Mouse (Mus musculus): Measurements from ENCODE around the gene Calhm5. TPM values are rescaled to one million over a fixed set of nuclear protein-coding genes. Genes with fewer than 3 reads are reported as not detected.
A peak's percentile ranks its signal among the peaks of the same experiment; 100 is the strongest.

The Calhm5 gene
- total RNA-seq (2022): 1 to 10 TPM; 3.1 to 5.3 (median 3.9) TPM

DNA sequence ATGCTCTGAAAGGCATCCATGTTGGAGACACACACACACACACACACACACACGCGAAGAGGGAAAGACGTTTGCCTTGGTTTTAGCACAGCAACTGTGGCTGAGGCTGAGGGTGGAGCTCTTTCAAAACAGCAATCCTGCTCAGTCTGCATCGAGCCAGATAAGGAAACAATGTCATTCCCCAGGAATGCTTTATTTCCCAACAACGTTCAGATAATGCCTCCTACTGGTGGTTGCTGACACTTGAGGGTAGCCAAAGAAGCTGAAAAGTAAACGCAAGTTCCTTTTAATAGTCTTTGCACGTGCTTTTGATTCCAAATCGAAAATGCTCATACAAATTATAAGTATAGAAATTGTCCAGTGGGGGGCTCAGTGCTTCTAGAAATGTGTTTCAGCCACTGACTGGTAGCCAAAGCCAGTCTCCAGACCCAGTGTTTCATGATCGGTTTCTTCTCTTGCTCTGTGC, at the start of gene Calhm5:
TSS of gene Calhm5 (minus strand) at position 102 of the 466 bp plus-strand sequence.
- DNase-seq (ENCODE audit: low spot score in 2 of 2): peak; percentile 34 to 37

DNA sequence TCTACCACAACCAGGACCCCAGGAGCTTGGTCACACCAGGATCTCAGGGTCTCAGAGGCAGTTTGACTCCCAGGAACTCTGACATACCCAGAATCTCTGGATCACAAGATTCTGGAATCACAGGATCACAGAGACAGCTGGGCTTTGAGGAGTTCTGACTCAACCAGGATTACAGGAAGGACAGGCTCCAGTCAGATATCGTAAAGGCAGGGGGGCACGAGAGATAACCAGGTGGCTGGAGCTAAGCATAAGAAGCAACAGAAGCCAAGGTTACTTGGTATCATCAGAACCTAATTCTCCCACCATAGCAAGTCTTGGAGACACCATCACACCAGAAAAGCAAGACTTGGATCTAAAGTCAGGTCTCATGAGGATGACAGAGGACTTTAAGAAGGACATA, 45.4 kb upstream of the Calhm5 start:
- no peak for DNase-seq (ENCODE audit: low spot score in 2 of 2)

DNA sequence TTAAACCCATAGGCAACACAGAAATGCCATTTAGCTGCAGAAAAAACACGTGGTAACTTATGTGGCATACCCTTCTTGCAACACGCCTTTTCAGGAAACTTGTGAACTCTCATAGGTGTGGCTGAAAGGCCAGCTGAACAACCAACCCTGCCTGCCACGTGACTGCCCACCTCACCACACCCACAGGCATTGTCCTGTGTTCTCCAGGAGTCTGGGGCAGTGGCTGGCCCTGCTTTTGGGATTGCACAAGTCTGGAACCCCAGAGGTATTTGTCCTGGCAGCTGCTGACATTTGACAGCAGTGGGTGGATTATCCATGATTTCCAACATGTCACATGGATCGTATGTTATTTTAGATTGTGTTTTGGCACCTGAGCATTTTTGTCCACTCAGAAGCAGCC, 43.4 kb upstream of the Calhm5 start:
- DNase-seq (ENCODE audit: low spot score in 2 of 2): no peak

DNA sequence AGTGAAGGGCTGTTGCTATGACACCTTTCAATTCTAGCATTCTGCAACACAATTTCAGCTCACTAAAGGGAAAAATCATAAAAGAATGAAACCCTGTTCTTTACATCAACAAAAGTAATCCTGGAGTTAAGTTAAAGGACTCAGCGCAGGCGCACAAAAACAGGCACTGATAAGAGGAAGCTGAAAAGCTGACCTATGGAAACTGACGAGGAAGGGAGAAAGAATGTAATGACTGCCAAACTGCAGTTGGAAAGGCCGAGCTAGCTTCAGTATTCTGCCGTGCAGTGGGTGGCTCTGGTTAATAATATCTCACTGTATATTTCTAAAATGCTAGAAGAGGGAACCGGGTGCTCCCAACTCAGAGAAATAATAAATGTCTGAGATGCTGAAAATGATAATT, 41.7 kb upstream of the Calhm5 start:
- no peak for DNase-seq (ENCODE audit: low spot score in 2 of 2)

DNA sequence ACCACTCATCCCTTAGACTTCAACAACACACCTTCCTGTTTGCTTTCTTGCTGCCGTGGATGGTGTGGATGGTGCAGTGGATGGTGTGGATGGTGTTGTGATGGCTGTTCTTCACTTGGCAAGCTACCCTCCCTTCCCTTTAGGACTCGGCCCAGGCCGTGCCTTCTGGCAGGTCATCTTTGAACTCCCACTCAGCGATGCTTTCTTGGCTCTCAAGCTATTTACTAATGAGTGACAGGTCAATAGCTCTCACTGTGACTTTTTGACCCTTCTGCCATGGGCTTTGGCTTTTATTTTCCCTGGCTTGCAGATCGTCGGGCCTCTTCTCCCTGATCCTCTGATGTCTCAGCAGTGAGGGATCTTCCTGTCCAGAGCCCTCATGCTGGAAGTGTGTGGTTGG, 40.1 kb upstream of the Calhm5 start:
- no peak for DNase-seq (ENCODE audit: low spot score in 2 of 2)

DNA sequence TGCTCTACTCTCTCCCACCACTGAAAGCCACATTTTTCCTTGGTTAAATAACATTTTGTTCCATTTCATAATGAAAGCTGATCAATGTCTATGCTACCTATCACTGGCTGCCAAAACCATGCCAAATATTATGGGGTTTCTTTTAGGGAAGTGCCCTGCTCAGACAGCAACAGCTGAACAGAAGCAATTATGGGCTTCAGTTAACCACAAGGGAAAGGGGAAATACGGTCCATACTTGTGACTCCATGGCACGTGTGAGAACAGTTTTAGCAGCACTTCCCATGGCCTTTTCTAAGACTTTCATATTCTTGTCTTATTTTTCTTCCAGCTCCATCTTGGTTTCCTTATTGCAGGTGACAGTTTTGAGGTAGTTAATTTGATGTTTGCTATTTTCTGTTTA, 35.0 kb upstream of the Calhm5 start:
- no peak for DNase-seq (ENCODE audit: low spot score in 2 of 2)

DNA sequence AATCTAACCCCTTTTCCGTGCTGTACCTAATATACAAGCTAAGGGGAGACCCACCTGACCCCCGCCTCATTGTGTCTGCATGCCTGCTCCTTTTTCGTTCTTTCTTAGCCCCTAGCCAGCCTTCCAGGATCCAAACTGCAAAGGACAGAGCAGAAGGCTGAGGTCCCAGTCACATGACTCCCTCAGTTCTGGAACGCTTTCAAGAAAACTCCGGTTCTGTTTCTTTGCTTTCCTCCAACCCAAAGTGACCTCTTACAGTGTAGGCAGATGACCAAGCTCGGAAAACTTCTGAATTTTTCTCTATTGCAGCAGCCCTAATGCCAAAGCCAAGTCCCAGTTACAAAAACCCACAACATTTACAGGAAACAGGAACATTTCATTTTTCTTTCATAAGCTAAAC, 32.1 kb upstream of the Calhm5 start:
- DNase-seq (ENCODE audit: low spot score in 2 of 2): no peak

DNA sequence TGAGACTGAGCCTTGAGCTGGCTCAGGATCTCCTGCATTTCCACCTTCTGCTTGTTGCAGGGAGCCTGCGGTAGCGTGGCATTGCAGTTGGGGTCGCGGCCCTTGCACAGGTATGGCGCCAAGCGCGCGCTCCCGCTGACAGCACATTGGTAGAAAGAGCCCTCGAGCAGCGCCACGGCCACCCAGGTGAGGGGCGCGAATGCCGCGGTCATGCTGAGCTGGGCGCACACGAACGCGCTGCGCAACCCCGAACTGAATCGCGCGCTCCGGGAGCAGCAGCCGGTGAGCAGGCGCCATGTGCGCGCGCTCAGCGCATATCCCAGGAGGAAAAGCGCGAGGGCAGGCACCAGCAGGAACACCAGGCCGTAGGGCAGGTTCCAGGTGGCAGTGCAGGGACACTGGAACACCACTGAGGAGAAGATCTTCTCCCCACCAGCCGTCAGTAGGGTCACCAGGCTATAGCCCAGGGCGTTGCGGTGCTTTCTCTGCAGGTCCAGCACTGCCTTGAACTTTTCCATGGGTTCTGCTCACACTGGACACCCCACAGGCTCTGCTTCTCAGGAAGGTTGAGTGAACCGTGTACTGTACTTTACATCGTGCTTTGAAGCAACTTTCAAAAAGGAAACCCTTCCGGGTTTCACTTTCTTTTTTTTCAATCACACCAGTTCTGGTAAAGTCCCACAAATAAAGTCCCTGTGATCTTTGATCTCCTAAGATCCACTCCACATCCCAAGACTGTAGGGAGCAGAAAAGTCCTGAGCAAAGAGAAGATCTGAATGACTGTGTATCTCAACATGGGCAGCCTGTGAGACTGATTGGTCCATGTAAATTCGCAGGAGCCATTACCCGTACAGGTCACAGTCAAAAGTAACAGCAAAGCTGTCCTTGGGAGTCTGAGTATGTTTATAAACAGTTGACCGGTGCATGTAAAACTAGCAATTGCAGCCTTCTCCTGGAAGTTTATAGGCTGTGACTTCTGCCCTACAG, 31.4 kb upstream of the Calhm5 start, which contains the start of gene Calhm6:
TSS of gene Calhm6 (minus strand) at position 593 of the 987 bp plus-strand sequence.
- peak in 1 of 2 experiments; percentile 26 for DNase-seq (ENCODE audit: low spot score in 2 of 2)

DNA sequence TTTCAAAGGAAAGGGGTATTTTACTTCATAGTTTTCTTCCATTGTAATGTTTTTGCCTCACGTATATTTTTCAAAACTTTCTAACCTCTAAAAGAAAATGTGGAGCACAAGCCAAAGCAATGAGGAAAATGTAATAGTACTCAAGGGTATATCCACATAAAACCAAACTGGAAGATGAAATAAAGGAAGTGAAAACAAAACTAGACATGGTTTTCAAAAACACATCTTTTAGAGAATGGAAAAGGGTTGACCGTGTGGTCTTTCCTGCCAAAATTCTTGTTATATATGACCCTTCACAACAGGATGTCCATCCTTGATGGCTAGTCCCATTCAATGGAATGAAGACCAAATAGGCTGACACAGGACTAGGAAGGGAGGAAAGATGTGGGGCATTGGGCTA, 22.1 kb upstream of the Calhm5 start:
- no peak for DNase-seq (ENCODE audit: low spot score in 2 of 2)

DNA sequence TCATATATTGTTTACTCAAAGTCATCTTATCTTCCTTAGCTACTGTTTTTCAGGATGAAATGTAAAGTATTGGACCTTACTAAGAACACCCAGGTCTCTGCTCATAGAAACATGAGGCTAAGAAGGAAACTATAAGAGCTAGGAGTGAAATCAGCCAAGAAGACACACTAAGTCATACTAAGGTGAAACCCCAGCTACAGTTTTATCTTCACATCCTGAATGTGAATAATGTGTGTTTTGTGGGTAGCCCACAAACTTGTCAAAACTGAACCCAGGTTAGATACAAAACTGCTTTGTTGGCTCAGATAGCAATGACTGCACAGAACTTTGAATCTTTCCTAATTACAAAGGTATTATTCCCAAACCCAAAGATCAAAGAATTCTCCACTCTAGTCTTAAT, 21.5 kb upstream of the Calhm5 start:
- no peak for DNase-seq (ENCODE audit: low spot score in 2 of 2)

DNA sequence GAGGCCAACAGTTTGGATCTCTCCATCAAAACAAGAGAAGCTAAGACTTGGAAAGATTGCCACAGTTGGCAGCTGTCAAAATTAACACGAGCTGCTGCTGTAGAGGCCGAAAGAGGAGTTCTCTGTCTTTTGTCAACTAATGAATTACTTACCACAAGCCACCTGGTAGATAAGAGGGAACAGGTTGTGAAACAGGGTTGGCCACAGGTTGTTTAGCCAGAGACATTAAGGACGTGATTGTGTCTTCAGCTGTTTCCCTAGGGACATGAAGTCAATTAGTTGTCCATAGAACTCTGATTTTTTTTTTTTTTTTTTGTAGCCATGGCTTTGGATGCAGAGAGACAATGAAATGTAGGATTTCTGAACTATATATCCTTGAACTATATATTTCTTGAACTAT, 20.8 kb upstream of the Calhm5 start:
- DNase-seq (ENCODE audit: low spot score in 2 of 2): no peak

DNA sequence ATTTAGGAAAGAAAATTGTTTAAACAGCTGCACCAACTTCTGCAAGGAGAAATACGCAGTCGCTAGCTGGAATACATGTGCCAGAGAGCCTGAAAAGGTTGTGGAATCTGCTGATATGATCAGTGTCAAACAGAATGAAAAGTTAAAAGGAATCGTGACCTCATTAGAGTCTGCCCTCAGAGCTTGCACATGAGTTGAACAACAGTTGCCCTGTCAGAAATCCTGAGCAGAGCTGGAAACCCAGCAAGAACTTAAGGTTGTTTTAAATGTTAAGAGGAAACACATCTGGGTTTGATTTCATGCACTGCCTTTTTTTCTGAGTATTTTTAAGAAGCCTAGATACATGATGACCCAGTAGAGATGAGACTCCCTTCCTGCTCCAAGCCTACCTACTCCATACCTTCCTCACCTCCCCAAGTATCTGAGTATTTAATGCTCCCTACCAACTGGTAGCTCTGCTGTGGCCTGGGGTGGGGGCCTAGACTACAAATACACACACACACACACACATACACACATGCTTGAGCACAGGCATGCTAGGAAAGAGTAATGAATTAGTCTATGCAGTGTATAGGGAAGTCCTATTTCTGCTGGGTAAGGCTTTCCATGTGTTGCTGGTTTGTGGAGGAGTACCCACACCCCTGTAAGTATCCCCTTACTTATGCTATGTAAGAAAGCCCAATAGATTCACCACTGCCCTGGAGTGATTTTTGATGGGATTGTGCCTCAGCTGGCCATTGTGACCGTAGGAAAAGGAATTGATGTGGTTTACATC, 15.8 kb upstream of the Calhm5 start:
- DNase-seq (ENCODE audit: low spot score in 2 of 2): no peak

DNA sequence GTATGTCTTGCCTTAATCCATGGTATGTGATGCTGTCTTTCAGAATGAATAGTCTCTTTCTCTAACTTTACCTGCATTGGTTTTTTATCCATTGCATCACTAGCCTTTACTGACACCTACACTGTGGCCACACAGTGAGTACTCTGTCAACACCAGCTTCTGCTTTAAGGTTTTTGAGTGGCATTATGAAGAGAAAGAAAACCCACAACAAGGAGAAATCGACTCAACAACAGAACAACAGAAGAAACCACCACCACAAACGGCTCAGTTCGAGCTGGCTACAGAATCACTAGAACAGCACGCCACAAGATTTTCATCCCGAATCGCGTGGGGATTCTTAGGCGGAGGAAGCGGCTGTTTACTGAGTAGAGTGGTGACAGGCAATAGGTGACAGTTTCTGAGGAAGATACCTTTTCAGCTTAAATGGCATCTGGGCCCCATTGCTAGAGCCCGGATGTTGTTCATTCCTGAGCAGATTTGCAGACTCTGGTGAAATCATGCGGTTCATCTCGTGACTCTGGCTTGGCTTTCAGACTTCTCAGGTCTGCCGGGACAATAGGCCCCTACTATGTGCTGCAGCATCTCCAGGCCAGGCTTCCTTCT, 14.6 kb upstream of the Calhm5 start:
- DNase-seq (ENCODE audit: low spot score in 2 of 2): no peak

DNA sequence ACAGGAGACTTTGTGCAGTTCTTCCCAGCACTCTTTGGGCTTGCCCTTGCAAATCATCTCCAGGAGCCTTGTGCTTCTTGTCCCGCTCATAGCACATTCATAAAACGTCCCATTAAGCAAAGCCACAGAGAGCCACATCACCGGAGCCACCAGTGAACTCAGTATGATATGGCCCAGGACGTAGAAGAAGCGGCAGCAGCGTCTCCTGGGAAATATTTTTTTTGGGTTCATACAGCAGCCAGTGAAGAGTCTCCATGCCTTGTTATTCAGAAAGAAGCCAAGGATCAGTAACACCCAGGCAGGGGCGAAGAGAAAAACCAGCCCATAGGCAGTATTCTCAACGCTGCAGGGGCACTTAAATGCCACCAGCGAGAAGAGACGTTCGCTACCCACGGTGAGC, 355 bp downstream of the Calhm5 start:
- peak in 1 of 2 experiments; percentile 12 for DNase-seq (ENCODE audit: low spot score in 2 of 2)

DNA sequence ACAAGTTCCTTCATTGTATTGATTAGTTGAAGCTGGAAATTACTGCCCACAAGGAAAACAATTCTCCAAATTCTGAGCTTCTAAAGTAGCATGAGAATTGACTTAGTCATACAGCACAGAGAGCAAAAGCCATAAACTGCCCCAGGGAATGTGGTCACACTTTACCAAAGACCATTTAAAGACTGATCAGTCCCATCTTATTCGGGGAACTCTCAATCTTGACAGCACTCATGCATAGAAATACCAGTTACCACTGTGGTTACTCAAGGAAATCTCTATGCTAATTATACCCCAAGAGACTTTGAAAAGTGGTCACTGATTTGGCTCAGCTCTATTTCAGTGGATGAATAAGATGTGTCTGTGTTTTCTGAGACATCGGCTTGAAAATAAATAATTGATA, 1.2 kb downstream of the Calhm5 start:
- DNase-seq (ENCODE audit: low spot score in 2 of 2): no peak

DNA sequence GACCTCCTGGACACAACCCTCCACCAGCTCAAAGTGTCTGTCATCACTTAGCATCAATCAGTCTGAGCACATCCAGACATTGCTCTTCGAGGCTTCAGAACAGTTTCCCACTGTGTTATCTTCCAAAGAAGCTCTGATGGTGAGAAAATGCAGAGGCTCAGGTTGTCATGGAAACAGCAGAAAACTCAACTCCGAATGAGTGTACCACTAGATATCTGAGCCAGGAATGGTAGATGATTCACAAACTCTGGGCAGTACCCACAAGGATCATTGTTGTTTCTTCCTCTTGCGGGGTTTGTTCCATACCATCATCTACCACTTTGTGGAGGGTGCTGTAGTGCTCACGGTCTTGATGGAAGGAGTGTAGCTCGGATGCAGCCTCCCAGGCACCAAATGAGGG, 4.4 kb downstream of the Calhm5 start:
- peak; percentile 41 to 46 for DNase-seq (ENCODE audit: low spot score in 2 of 2)

DNA sequence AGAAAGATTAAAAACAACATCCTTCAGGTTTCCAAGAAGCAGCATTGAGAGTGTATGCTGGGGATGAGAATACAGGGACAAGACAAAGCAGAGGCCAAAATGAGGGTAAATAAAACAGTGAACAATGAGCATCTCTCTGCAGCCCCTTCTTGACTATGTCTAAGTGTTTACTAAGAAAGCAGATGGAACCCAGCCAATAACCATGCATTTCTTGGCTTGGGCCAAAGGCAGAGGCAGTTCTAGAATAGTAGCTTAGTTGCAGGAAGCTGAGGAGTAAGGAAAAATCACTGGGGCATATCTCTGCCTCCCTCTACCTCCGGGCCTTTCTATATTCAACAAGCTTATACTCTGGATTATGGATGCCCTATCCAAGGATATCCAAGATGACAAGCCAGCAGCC, 5.8 kb downstream of the Calhm5 start:
- no peak for DNase-seq (ENCODE audit: low spot score in 2 of 2)

DNA sequence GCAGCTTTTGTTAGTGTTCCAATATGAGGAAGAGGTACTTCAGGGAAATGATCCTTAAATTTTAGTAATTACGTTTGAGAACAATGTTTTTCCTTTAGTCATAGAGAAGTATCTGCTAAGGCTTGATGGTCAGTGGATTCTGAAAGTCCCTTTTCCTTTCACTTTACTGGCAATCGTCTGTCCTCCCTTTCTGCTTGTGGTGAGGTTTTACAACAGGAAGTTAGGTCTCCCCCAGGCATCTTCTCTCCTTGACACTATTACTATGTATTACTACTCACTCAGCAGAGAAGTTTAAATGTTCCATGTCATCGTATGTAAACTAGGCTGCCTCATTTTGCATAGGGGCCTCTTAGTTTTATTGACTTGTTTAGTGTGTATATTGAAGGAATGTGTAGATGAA, 6.8 kb downstream of the Calhm5 start:
- no peak for DNase-seq (ENCODE audit: low spot score in 2 of 2)

DNA sequence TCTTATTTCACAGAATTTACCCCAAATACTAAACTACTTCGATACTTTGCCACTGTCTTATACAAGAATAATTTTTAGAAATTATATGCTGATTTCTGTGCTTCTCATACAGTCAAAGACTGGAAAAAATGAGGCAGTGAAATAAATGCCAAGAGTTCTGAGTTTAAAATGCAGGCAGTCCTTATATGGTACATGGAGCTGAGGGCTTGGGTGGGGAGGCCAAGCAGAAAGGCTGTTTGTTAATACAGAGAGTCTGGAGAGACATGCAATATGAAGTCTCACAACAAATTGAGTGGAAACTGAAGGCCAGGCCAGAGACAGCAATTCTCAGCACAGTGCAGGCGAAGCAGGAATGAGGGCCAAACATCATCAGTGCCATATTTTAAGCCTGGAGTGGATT, 7.8 kb downstream of the Calhm5 start:
- DNase-seq (ENCODE audit: low spot score in 2 of 2): no peak

DNA sequence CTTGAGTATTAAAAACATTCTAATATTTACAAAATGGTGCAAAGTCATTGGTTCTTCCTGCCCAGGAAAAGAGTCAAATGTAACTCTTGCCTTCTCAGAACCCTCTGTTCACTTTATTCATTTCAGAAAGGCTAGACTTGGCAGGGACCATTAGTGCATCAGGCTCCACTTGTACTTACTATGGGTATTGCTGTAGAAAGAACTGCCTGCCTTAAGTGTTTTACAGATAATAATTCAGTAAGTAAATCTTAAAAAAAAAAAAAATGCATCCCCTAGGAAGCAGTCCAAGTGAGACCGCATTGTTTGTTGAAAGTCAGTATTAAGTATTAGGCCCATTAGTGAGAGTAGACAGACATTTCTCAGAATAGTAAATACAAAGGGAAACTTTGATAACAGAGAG, 9.8 kb downstream of the Calhm5 start:
- no peak for DNase-seq (ENCODE audit: low spot score in 2 of 2)

DNA sequence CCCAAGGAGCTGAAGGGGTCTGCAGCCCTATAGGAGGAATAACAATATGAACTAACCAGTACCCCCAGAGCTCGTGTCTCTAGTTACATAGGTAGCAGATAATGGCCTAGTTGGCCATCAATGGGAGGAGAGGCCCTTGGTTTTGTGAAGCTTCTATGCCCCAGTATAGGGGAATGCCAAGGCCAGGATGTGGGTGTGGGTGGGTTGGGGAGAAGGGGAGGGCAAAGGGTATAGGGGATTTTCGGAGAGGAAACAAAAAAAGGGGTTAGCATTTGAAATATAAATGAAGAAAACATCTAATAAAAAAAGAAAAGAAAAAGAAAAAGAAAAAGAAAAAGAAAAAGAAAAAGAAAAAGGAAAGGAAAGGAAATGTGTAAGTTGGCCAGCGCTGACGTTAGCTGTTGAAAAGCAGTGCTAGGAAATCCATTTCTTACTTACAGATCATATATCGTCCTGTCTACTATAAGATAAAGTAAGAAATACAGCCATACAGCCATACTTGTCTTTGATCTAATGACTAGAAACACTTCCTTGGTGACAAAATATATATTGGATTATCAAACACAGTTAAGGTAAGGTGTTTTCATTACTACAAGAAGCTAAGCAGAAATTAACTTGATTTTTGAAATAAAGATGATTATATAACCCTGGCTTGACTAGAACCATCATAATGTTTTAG, 21.7 kb downstream of the Calhm5 start:
- no peak for DNase-seq (ENCODE audit: low spot score in 2 of 2)

Data from layer of hippocampus, adult 8-10 months (tissue).